Mouse (Mus musculus): ENCODE measurements around the gene Tmbim4.

Gene Tmbim4

DNA sequence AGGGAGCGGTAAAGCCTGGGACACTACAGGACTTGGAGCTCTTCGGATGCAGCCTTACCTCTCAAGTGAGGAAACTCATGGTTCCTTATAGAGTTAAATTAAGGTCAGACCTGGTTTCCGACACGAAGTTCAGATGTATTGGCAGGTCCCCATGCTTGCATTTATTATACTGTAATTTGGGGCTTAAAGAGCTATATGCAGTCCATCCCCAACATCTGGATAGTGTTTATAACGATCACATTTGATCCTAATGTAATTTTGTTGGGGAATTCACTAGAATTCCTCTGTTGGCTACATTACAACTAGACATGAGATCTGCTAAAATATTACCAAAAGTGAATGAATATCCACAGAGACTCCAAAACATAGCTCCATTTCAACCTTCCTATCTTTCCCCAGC, 44.3 kb downstream of the Tmbim4 start:
- H3K4me1 ChIP-seq (replicated peaks; ENCODE audit: low read depth, low read length), result peaks cover 10% of the 10 kb centered on the region
- no peaks in the 10 kb centered on the region for H3K9me3 ChIP-seq (ENCODE audit: low read length)
- no peak for TF ChIP-seq CTCF (conservative IDR thresholded peaks at IDR 0.05; ENCODE audit: low read length)
- no peak for TF ChIP-seq NANOG (IDR thresholded peaks at IDR 0.05; ENCODE audit: borderline replicate concordance, low read length)
- TF ChIP-seq POU5F1 (IDR thresholded peaks at IDR 0.05; ENCODE audit: borderline replicate concordance, low read length), result no peak
- peaks cover 8% of the 10 kb centered on the region; the same call in 1 of the 2 replicates for H3K27me3 ChIP-seq (ENCODE audit: insufficient read depth, low read length)
- no peaks in the 10 kb centered on the region for H3K36me3 ChIP-seq (ENCODE audit: insufficient read depth, low read length)
- H3K4me3 ChIP-seq (replicated peaks; ENCODE audit: low read length), result no peak overlapping the region

DNA sequence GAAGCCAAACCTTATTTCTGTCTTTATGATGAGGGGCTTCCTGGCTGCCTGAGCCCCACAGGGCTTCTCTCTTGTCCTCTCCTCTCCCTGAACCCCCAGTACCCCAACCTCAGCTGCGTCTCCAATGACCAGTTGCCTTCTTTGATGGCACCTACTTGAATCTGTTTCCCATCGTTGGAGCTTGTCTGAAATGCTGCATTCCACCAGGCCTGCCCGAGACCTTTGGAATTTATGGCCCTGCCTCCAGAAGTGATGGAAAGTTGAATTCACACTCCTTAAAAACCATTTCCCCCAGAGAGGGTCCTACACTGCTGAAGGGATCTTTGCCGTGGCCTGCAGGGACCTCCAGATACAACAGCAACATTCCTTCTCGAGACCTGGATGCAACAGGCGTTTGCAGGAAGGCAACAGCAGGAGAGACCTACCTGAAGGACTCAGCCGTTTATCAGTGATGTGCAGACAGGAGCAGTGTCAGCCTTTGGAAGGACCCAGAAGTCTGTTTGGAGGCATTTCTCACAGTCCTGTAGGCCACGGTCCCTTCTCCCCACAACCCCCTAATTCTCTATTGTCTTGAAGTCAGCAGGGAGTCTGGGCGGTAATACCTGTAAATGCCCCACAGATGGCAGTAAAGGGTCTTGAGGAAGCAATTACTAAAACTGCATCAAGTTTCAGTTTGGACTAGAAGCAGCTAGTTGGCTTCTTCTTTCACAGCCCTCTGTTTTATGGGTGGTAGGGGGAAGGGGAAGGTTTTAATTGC, 45.8 kb downstream of the Tmbim4 start:
- Histone ChIP-seq H3K27me3 (ENCODE audit: insufficient read depth, low read length) (peaks cover 8% of the 10 kb centered on the region; the same call in 1 of the 2 replicates), H3K9me3 (ENCODE audit: low read length) (no peaks in the 10 kb centered on the region), H3K4me1 (replicated peaks; ENCODE audit: low read depth, low read length) (peaks cover 10% of the 10 kb centered on the region), H3K36me3 (ENCODE audit: insufficient read depth, low read length) (no peaks in the 10 kb centered on the region), H3K4me3 (replicated peaks; ENCODE audit: low read length) (no peak overlapping the region)
- TF ChIP-seq CTCF (conservative IDR thresholded peaks at IDR 0.05; ENCODE audit: low read length), result peak; percentile 87
- no peak for TF ChIP-seq NANOG (IDR thresholded peaks at IDR 0.05; ENCODE audit: borderline replicate concordance, low read length)

DNA sequence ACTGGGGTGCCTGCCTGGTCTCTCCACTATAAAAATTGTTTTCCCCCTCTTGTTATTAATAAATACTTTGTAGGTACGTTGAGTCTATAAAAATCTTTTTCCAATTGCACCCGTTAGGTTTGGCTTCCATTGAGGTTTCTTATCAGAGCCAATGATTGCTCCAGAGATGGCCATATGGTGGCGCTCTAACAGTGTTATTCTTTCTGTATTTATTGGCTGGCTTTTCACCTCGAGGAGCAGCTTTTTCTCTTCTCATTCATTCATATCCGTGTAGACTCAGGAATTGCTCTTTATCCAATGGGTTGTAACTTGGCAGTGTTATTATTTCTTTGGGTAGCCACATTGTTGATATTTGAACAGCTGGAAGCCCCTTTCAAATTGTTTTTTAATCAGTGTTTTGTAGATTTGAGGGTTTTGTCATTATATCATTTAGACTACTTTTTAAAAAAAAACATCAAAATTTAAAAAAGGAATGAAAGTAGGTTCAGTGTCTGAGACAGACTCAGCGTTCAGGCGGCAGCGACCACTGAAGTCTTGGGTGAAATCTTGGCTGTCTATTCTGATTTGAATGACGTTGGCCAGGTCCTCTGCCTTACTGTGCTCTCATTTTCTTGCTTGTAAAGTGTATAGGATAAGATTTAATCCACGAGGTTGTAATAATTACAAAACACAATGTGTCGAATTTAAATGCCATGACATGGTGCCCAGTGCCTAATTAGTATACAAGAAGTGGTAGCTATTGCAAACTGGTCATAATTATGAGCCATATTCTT, 49.7 kb downstream of the Tmbim4 start:
- TF ChIP-seq CTCF (conservative IDR thresholded peaks at IDR 0.05; ENCODE audit: low read length) (peak; percentile 40), POU5F1 (IDR thresholded peaks at IDR 0.05; ENCODE audit: borderline replicate concordance, low read length) (no peak)
- peaks cover 5% of the 10 kb centered on the region for H3K4me1 ChIP-seq (replicated peaks; ENCODE audit: low read depth, low read length)
- no peak overlapping the region for H3K4me3 ChIP-seq (replicated peaks; ENCODE audit: low read length)
- no peaks in the 10 kb centered on the region for H3K9me3 ChIP-seq (ENCODE audit: low read length)
- no peaks in the 10 kb centered on the region for H3K36me3 ChIP-seq (ENCODE audit: insufficient read depth, low read length)
- peaks cover 13% of the 10 kb centered on the region; the same call in 1 of the 2 replicates for H3K27me3 ChIP-seq (ENCODE audit: insufficient read depth, low read length)

DNA sequence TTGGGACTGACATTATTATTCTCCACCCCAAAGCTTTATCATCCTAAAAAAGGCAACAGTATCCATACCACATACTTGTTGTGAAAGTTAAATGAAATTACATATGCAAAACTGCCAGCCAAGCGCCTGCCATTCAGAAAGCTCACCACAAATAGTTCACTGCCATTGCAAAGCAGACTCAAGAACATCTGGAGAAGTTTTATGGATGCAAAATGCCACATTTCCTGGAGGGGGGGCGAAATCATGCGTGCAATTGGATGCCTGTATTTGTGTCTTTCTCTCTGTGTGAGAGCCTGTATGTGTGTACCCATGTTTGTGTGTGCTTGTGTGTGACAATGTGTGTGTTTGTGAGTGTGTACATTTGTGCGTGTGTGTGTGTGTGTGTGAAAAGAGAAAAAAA, 50.4 kb downstream of the Tmbim4 start:
- H3K36me3 ChIP-seq (ENCODE audit: insufficient read depth, low read length), result no peaks in the 10 kb centered on the region
- TF ChIP-seq NANOG (IDR thresholded peaks at IDR 0.05; ENCODE audit: borderline replicate concordance, low read length) (no peak), CTCF (conservative IDR thresholded peaks at IDR 0.05; ENCODE audit: low read length) (no peak), POU5F1 (IDR thresholded peaks at IDR 0.05; ENCODE audit: borderline replicate concordance, low read length) (no peak)
- peaks cover 13% of the 10 kb centered on the region; the same call in 1 of the 2 replicates for H3K27me3 ChIP-seq (ENCODE audit: insufficient read depth, low read length)
- H3K4me3 ChIP-seq (replicated peaks; ENCODE audit: low read length), result no peak overlapping the region
- no peaks in the 10 kb centered on the region for H3K9me3 ChIP-seq (ENCODE audit: low read length)
- peaks cover 5% of the 10 kb centered on the region for H3K4me1 ChIP-seq (replicated peaks; ENCODE audit: low read depth, low read length)

DNA sequence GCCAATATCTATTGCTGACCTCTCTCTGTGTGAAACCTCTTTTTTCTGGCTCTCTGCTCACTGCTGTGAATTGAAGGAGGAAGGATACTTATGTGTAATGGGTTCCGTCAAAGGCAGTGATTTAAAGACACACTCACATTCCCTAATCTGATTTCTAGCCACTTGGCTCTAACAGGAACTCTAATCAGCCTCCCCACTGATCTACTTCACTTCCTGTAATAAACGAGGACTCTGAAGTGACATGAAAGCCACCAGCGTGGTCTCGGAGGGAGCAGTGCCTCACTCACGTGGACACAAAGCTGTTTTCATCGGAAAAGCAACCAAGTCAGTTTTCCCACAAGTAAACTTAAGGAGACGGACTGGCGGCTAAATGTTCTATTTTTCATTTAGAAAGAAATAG, 51.4 kb downstream of the Tmbim4 start:
- H3K4me1 ChIP-seq (replicated peaks; ENCODE audit: low read depth, low read length), result no peaks in the 10 kb centered on the region
- peaks cover 10% of the 10 kb centered on the region; the same call in 1 of the 2 replicates for H3K27me3 ChIP-seq (ENCODE audit: insufficient read depth, low read length)
- no peaks in the 10 kb centered on the region for H3K36me3 ChIP-seq (ENCODE audit: insufficient read depth, low read length)
- H3K9me3 ChIP-seq (ENCODE audit: low read length), result no peaks in the 10 kb centered on the region
- no peak overlapping the region for H3K4me3 ChIP-seq (replicated peaks; ENCODE audit: low read length)
- no peak for TF ChIP-seq NANOG (IDR thresholded peaks at IDR 0.05; ENCODE audit: borderline replicate concordance, low read length)
- no peak for TF ChIP-seq CTCF (conservative IDR thresholded peaks at IDR 0.05; ENCODE audit: low read length)
- TF ChIP-seq POU5F1 (IDR thresholded peaks at IDR 0.05; ENCODE audit: borderline replicate concordance, low read length), result no peak

DNA sequence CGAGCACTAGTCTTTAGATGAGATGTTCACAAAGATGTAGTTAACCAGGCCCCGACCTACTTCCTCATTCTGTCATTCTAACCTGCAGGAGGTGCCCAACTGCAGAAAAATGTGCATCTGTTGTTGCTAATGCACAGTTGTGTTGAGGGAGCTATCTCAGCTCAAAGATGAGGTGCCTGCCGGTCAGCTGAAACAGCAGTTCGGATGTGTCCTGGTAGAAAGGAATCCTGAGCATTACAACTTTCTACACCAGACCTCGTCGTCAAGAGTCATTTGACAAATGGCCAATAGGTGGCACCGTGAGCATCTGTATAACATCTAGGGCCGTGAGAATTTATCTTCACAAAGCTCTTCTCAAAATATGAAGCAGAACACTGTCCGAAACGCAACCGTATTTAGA, 55.8 kb downstream of the Tmbim4 start:
- Histone ChIP-seq H3K36me3 (ENCODE audit: insufficient read depth, low read length) (no peaks in the 10 kb centered on the region), H3K9me3 (ENCODE audit: low read length) (no peaks in the 10 kb centered on the region; the same call in 1 of the 2 replicates), H3K4me3 (replicated peaks; ENCODE audit: low read length) (no peak overlapping the region), H3K27me3 (ENCODE audit: insufficient read depth, low read length) (peaks cover 5% of the 10 kb centered on the region; the same call in 1 of the 2 replicates), H3K4me1 (replicated peaks; ENCODE audit: low read depth, low read length) (no peaks in the 10 kb centered on the region)
- TF ChIP-seq CTCF (conservative IDR thresholded peaks at IDR 0.05; ENCODE audit: low read length) (peak; percentile 30), POU5F1 (IDR thresholded peaks at IDR 0.05; ENCODE audit: borderline replicate concordance, low read length) (no peak)

DNA sequence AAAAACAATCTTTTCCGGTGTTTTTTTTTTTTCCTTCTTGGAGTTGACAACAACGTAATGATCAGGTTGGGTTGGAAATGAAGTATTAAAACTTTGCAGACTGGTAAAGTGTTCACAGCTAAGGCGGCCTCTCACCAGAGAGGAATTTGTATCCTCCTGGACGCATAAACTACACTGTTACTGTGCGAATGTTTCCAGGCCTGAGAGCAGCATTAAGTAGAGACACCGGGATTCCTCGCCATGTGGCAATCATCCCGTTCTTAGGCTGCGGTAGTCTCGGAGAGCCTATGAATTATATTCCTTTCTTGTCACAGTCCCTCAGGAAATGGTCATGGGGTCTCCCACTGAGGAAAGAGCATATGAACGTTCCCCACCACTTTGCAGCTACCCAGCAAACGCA, 66.4 kb downstream of the Tmbim4 start:
- H3K4me1 ChIP-seq (replicated peaks; ENCODE audit: low read depth, low read length), result peaks cover 14% of the 10 kb centered on the region
- no peaks in the 10 kb centered on the region for H3K9me3 ChIP-seq (ENCODE audit: low read length)
- H3K4me3 ChIP-seq (replicated peaks; ENCODE audit: low read length), result no peak overlapping the region
- H3K27me3 ChIP-seq (ENCODE audit: insufficient read depth, low read length), result peaks cover 12% of the 10 kb centered on the region
- TF ChIP-seq NANOG (IDR thresholded peaks at IDR 0.05; ENCODE audit: borderline replicate concordance, low read length) (no peak), POU5F1 (IDR thresholded peaks at IDR 0.05; ENCODE audit: borderline replicate concordance, low read length) (no peak), CTCF (conservative IDR thresholded peaks at IDR 0.05; ENCODE audit: low read length) (no peak)
- H3K36me3 ChIP-seq (ENCODE audit: insufficient read depth, low read length), result no peaks in the 10 kb centered on the region

DNA sequence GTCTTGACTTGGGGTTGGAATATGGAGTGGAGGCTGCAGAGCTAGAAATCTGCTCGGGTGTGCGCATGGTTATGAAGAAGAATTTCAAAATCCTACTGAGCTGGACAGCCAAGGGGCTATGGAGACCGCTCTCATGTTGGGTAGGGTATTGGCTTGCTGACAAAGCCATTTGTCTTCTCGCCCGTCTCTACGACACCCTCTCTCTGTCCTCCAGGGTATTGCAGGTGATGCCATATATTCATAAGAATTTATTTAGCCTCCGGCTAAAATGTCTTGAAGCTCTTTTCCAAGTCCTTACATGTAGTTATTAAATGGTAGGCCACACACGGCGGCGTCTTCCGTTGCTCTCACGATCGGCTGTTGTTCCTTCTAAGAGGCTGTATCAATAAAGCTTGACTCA, 68.6 kb downstream of the Tmbim4 start:
- H3K4me1 ChIP-seq (replicated peaks; ENCODE audit: low read depth, low read length), result peaks cover 14% of the 10 kb centered on the region
- H3K27me3 ChIP-seq (ENCODE audit: insufficient read depth, low read length), result peaks cover 15% of the 10 kb centered on the region
- peak; percentile 38 for TF ChIP-seq CTCF (conservative IDR thresholded peaks at IDR 0.05; ENCODE audit: low read length)
- TF ChIP-seq NANOG (IDR thresholded peaks at IDR 0.05; ENCODE audit: borderline replicate concordance, low read length), result no peak
- TF ChIP-seq POU5F1 (IDR thresholded peaks at IDR 0.05; ENCODE audit: borderline replicate concordance, low read length), result no peak
- no peaks in the 10 kb centered on the region for H3K9me3 ChIP-seq (ENCODE audit: low read length)
- no peaks in the 10 kb centered on the region for H3K36me3 ChIP-seq (ENCODE audit: insufficient read depth, low read length)
- no peak overlapping the region for H3K4me3 ChIP-seq (replicated peaks; ENCODE audit: low read length)

All from E14TG2a.4 (cell line).